Mouse (Mus musculus): Measurements from ENCODE around the gene Myof. TPM values are rescaled to one million over a fixed set of nuclear protein-coding genes. Genes with fewer than 3 reads are reported as not detected.
A peak's percentile ranks its signal among the peaks of the same experiment; 100 is the strongest.

Gene Myof
- total RNA-seq, 2 experiments from 2014 or later: 4.0 to 8.0 TPM

DNA sequence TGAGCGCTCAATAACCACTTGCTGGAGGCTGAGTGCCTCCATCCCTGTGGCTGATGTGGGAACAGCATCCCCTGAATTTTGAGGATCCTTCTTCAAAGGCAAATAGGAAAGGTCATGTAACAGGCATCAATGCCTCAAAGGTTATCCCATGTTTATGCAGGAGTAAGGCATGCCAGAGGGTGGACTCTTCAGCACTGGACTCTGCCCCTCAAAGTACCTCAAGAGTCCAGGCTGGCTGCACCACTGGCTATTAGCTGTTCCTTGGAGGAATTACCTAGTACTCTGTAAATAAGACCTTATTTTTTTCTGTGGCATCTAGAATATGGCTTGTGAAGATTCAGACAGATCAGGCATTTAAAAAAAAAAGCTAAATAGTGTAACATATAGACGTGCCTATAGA lies 111.2 kb downstream of the Myof start:
- DNase-seq (ENCODE audit: extremely low spot score in 1 of 2, low spot score in 2 of 2): no peak
- no peak for TF ChIP-seq CTCF (IDR thresholded peaks at IDR 0.05)
- intact Hi-C loops (cut with DNase I): loop anchor here (10.0 kb wide), 1 partner anchor 367 kb away; no protein-coding TSS in a partner anchor
- Histone ChIP-seq H3K4me3 (no peak overlapping the region), H3K27ac (no peak overlapping the region)

DNA sequence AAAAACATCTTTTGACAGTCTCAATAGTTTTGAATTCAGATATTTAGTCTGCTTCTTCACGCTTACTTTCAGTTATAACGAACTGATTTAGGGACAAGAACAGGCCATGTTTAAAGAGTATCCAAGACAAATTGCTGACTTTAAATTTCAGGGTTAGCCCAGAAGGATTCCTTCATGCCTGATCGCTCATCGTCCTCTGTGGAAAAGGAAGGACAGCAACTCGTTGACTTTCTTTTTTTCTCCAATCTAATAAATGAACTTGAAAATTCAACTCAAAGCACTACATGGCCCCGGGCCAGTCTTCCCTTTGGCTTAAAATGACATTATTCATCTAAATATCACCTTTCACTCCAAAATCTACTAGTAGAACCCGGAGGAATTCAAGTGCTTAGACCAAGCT lies 115.5 kb downstream of the Myof start:
- H3K27ac ChIP-seq: no peak overlapping the region
- DNase-seq (ENCODE audit: extremely low spot score in 1 of 2, low spot score in 2 of 2): no peak
- TF ChIP-seq CTCF (IDR thresholded peaks at IDR 0.05): no peak
- no peak overlapping the region for H3K4me3 ChIP-seq
- intact Hi-C loops (cut with DNase I): no loop called here

DNA sequence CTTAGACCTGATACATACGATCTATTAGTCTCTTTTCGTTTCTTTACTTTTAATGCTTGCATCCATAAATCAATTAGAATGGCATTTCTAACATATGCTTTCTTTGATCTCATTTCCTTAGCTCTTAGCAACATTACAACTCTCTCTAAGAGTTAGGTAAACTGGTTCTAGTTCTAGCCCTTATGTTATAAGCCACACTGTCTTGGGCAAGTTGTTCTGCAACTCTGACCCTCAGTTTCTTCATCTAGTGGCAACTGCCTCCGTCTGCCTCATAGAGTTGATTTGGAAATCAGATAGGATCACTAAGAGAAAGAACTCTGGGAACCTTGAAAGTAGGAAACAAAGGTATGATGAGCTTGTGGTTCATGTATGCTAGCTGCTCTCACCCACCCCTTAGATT lies 118.1 kb downstream of the Myof start:
- no peak for TF ChIP-seq CTCF (IDR thresholded peaks at IDR 0.05)

DNA sequence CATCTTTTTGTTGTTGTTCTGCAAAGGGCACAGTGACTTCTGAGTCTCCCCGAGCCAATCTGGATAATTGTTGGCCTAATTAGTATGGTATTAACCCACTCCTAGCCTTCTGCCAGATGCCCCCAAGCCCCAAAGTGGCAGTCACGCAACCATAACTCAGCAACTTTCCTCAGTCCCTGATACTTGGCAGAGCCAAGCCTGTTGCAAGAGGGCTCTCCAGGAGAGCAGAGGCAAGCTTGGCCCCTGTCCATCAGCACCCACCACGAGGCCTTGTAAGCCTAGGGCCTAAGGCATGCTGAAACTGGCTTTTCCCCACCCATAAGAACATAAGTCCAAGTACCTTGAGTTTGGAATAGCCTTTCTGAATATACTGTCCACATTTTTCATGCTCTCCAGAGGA lies 119.1 kb downstream of the Myof start:
- intact Hi-C loops (cut with DNase I): no loop called here
- TF ChIP-seq CTCF (IDR thresholded peaks at IDR 0.05): no peak
- Histone ChIP-seq H3K4me3 (no peak overlapping the region), H3K27ac (no peak overlapping the region)
- DNase-seq (ENCODE audit: extremely low spot score in 1 of 2, low spot score in 2 of 2): no peak

More for the DNA sequence above, 118.1 kb downstream of the Myof start:
- no peak overlapping the region for H3K4me3 ChIP-seq
- intact Hi-C loops (cut with DNase I): no loop called here
- no peak overlapping the region for H3K27ac ChIP-seq
- no peak for DNase-seq (ENCODE audit: extremely low spot score in 1 of 2, low spot score in 2 of 2)

DNA sequence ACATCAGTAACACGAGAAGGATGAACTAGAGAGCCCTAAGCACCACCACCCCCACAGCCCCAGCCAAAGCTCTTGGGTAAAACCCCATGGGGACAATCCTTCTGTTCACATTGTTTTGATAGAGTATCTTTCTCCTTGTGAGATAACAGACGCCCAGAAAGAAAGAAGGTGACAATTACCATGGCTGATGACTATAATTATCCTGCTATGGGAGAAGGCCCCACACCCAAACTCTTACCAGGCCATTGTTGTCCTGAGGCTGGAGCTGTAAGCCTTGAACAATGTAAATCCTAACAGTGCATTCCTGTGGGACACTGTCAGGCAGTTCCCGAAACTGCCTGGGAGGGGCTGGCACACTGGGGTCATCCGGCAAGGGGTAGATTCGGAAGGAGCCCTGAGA lies 122.3 kb downstream of the Myof start:
- no peak for DNase-seq (ENCODE audit: extremely low spot score in 1 of 2, low spot score in 2 of 2)
- intact Hi-C loops (cut with DNase I): no loop called here
- Histone ChIP-seq H3K4me3 (no peak overlapping the region), H3K27ac (no peak overlapping the region)
- TF ChIP-seq CTCF (IDR thresholded peaks at IDR 0.05): no peak

DNA sequence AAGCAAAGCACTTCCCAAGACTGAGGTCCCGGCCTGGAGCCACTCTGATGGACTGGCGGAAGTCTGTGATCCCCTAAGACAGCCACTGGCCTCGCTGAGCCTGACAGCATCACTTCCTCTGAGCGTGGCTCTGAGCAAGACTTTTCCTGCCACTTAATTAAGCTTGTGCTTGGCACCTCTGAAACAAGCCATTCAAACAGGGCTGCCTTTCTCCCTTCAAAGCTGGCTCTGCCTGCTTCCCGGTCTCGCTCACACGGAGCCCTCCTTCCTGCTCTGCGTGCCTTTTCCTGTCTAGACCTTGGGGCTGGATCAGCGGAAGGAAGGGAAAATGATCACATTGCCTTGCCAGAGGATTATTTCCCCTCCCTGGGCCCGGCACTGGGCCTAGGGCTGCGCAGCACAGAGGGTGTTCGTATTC lies 124.9 kb downstream of the Myof start:
- intact Hi-C loops (cut with DNase I): no loop called here
- no peak for DNase-seq (ENCODE audit: extremely low spot score in 1 of 2, low spot score in 2 of 2)
- TF ChIP-seq CTCF (IDR thresholded peaks at IDR 0.05): no peak
- Histone ChIP-seq H3K27ac (no peak overlapping the region), H3K4me3 (no peak overlapping the region)

DNA sequence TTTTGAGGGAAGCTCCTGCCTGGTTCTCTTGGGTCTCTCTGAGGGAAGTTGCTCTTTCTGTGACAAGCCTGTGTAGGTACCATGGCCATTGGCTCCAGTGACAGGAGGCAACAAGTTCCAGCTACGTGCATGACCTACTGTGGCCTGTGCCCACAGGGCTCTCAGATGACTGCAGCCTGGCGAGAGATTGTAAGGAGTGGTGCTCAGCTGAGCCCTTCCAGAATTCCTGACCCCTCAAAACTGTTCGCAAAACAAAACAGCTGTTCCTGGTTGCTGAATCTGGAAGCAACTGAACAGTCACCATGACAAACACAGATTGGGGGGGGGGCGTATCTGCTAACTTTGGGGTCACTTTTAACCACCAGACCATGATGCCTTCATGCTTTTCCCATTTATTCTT lies 129.1 kb downstream of the Myof start:
- H3K4me3 ChIP-seq: no peak overlapping the region
- DNase-seq (ENCODE audit: extremely low spot score in 1 of 2, low spot score in 2 of 2): no peak
- intact Hi-C loops (cut with DNase I): no loop called here
- no peak overlapping the region for H3K27ac ChIP-seq
- no peak for TF ChIP-seq CTCF (IDR thresholded peaks at IDR 0.05)

DNA sequence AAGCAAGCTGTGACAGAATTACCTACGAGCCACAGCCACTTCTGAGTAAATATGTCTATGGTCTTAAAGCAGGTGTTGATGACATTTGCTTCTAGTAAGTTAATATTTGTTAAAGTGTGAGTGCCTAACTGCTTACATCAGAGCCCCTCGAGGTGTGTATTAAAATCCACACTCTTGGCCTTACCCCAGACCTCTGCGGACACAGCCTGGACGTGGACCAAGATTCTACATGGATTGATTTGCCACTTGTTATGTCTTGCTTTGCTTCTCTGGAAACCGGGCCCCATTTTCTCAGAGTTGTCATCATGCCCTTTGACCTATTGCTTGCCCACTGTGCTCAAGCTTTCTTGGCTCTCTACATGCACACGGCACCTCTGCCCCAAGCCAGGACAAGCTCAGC lies 130.9 kb downstream of the Myof start:
- H3K27ac ChIP-seq: no peak overlapping the region
- DNase-seq (ENCODE audit: extremely low spot score in 1 of 2, low spot score in 2 of 2): no peak
- intact Hi-C loops (cut with DNase I): no loop called here
- no peak for TF ChIP-seq CTCF (IDR thresholded peaks at IDR 0.05)
- H3K4me3 ChIP-seq: no peak overlapping the region

DNA sequence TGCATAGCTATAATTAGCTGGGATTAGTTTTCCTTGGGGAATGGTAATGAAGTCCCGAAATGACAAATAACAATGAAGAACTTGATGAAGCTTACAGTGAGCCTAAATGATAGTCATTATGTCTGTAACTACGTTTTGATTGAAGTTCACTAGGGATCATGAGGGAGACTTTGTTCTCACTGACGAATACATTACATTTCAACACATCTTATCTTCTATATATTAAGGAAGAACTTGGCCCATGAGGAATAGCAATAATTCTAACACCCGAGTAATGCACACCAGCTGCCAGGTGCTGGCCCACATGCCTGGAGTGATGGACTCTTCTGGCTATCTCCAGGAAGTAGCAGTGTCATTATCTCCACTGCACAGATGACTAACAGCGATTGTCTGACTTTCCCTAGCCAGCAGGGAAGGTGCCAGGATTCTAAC lies 133.5 kb downstream of the Myof start:
- intact Hi-C loops (cut with DNase I): no loop called here
- H3K27ac ChIP-seq: no peak overlapping the region
- no peak overlapping the region for H3K4me3 ChIP-seq
- no peak for TF ChIP-seq CTCF (IDR thresholded peaks at IDR 0.05)
- peak in 1 of 2 experiments; percentile 14 for DNase-seq (ENCODE audit: extremely low spot score in 1 of 2, low spot score in 2 of 2)

DNA sequence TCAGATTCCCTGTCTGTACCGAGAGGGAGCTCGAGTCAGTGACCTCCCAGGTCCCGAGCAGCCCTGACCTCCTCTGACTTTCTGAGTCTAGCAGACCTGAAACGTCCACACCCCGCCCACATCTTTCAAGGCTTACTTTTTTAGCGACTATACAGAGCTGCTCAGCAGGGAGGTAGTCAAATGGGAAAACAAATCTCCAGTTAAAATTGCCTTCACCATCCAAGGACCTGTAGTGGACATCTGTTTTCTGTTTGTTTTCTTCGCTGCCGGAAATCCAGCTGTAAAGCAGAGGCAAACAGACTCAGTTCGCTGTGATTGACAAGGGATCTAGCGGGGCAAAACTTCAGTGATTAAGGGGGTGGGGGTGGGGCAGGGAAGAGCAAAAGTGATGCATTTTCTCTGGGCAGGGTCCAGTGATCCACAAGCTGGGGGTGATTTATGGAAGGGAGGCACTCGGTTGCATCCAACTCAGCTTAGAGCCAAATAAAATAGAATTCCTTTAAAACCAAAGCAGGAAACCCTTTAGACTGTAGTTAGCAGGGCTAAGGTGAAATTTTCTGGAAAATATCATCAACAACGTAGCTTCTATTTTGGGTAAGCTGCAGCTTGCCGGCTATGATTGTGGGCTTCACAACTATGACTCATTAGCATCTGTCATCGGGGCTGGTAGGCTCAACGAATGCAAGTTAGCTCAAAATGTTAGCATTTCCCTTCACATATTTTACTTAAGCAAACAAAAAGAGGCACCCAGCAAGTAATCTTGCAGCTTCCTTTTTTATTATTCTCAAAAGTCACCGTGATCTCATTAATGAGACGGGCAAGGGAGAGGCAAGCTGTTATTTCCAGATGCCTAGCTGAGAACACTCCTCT lies 135.7 kb downstream of the Myof start:
- peak; percentile 15 to 34 for DNase-seq (ENCODE audit: extremely low spot score in 1 of 2, low spot score in 2 of 2)
- TF ChIP-seq CTCF (IDR thresholded peaks at IDR 0.05): no peak
- no peak overlapping the region; the same call in 1 of the 2 replicates for H3K27ac ChIP-seq
- no peak overlapping the region for H3K4me3 ChIP-seq
- intact Hi-C loops (cut with DNase I): no loop called here

DNA sequence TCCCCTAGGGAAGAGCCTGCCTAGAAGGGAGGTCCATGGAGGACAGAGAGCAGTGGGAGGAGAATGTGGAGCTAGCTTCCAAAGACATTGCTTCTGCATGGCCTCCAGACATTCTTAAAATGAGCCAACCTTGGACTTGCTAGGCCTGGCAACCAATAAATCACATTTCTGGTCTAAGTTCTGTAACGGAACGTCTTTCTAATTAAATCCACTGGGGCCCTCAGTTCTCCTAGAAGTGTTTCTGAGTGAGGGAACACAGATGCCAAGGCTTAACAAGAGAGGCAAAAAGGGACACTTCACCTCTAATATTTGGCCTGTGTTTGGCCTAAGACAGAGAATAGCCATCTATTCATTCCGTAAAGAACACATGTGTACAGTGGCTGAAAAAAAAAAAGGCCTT lies 136.5 kb downstream of the Myof start:
- Histone ChIP-seq H3K27ac (no peak overlapping the region), H3K4me3 (no peak overlapping the region)
- DNase-seq (ENCODE audit: extremely low spot score in 1 of 2, low spot score in 2 of 2): no peak
- intact Hi-C loops (cut with DNase I): no loop called here
- no peak for TF ChIP-seq CTCF (IDR thresholded peaks at IDR 0.05)

DNA sequence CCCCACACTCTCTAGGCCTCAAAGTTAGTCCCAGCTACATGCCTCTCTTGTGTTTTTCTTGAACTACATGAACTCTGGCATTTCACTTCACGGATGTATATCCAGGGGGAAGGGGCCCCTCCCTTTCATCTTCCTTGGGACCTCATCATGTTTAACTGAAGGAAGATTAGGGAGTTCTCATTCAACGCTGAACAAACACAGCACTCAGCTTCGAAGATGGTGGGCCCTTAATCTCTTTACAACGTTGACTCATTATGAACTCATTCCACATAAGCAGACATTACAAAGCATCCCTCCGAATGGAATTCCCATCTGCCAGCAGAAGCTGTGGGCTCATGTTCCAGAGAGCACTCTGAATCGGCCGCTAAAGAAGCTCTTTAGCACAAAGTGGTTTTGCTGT lies 147.3 kb downstream of the Myof start:
- TF ChIP-seq CTCF (IDR thresholded peaks at IDR 0.05): no peak
- no peak for DNase-seq (ENCODE audit: extremely low spot score in 1 of 2, low spot score in 2 of 2)

DNA sequence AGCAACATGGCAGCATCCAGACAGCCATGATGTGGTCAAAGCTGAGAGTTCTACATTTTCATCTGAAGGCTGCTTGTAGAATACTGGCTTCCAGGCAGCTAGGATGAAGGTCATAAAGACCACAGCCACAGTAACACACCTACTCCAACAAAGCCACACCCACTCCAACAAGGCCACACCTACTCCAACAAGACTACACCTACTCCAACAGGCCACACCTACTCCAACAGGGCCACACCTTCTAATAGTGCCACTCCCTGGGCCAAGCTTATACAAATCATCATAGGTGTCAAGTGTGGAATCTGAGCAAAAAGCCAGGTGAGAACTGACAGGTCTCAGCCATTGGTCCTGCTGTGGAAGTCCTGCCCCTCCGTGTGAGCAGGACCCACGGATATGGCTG lies 152.4 kb downstream of the Myof start:
- no peak for TF ChIP-seq CTCF (IDR thresholded peaks at IDR 0.05)
- no peak overlapping the region for H3K27ac ChIP-seq

More for the DNA sequence above, 147.3 kb downstream of the Myof start:
- Histone ChIP-seq H3K27ac (no peak overlapping the region), H3K4me3 (no peak overlapping the region)
- intact Hi-C loops (cut with DNase I): no loop called here

More for the DNA sequence above, 152.4 kb downstream of the Myof start:
- H3K4me3 ChIP-seq: no peak overlapping the region
- DNase-seq (ENCODE audit: extremely low spot score in 1 of 2, low spot score in 2 of 2): no peak
- intact Hi-C loops (cut with DNase I): no loop called here

Measured in left cerebral cortex, adult 2 months (tissue).